Mouse (Mus musculus) lung, adult 2 months (tissue): ENCODE measurements around the gene Ubl4b.

Source experiments
- CTCF ChIP-seq: fragments of 200-500 bp; IDR thresholded peaks from 2 replicates; pipeline ENCODE4 v1.5.1; 2011; ENCODE audit warnings: mild to moderate bottlenecking, low read length, control low read depth; ENCODE audit not compliant: insufficient read depth
- POLR2A ChIP-seq: fragments of 200-500 bp; IDR thresholded peaks from 2 replicates; pipeline ENCODE4 v1.6.1; 2011; ENCODE audit warnings: low read depth, mild to moderate bottlenecking, control low read depth, low read length, borderline replicate concordance; ENCODE audit errors: extremely low read depth

DNA sequence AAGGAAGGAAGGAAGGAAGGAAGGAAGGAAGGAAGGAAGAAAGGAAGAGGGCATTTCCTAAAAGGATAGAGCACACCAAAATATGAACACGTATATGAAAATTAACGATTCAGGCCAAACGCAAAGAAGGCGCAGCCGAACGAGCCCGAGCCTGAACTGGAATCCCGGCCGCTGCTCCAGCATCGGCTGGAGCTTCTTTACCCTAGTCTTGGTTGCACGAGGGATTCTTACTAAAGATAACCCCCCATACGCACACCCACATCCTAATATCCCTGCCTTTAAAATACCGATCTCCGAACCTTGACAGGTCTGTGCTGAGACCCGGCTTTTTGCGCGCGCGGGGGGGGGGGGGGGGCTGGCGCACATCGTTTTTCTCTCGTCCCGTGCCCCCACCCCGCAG lies 42.3 kb upstream of the Ubl4b start:
- TF ChIP-seq POLR2A (no peak), CTCF (no peak)
